Mouse (Mus musculus): Measurements from ENCODE around the gene Map4k4.

The Map4k4 gene

GRCm38 (mm10) chr1:40033743-40034420 is 133.2 kb downstream of the Map4k4 start:
- peak; percentile 49 to 64 for DNase-seq (ENCODE audit: low spot score in 2 of 2)

- no peak for DNase-seq (ENCODE audit: low spot score in 2 of 2)
Measured at GRCm38 (mm10) chr1:40037831-40038230, 137.1 kb downstream of the Map4k4 start.

GRCm38 (mm10) chr1:40045686-40046085 is 145.0 kb downstream of the Map4k4 start:
- no peak for DNase-seq (ENCODE audit: low spot score in 2 of 2)

- DNase-seq (ENCODE audit: low spot score in 2 of 2) = no peak
Measured at GRCm38 (mm10) chr1:40046600-40046999, 145.9 kb downstream of the Map4k4 start.

GRCm38 (mm10) chr1:40051157-40051556 is 150.4 kb downstream of the Map4k4 start:
- no peak for DNase-seq (ENCODE audit: low spot score in 2 of 2)

GRCm38 (mm10) chr1:40052156-40052555 is 151.4 kb downstream of the Map4k4 start:
- DNase-seq (ENCODE audit: low spot score in 2 of 2) = no peak

- no peak for DNase-seq (ENCODE audit: low spot score in 2 of 2)
Measured at GRCm38 (mm10) chr1:40053071-40053470, 152.4 kb downstream of the Map4k4 start.

- DNase-seq (ENCODE audit: low spot score in 2 of 2) = no peak
Measured at GRCm38 (mm10) chr1:40055051-40055450, 154.3 kb downstream of the Map4k4 start.

GRCm38 (mm10) chr1:40055963-40056362 is 155.2 kb downstream of the Map4k4 start:
- no peak for DNase-seq (ENCODE audit: low spot score in 2 of 2)

GRCm38 (mm10) chr1:40057351-40057750 is 156.6 kb downstream of the Map4k4 start:
- no peak for DNase-seq (ENCODE audit: low spot score in 2 of 2)

GRCm38 (mm10) chr1:40058013-40058412 is 157.3 kb downstream of the Map4k4 start:
- DNase-seq (ENCODE audit: low spot score in 2 of 2) = no peak

- peak; percentile 52 to 54 for DNase-seq (ENCODE audit: low spot score in 2 of 2)
Measured at GRCm38 (mm10) chr1:40059122-40059774, 158.5 kb downstream of the Map4k4 start.

GRCm38 (mm10) chr1:40061359-40061758 is 160.6 kb downstream of the Map4k4 start:
- peak; percentile 44 to 47 for DNase-seq (ENCODE audit: low spot score in 2 of 2)

GRCm38 (mm10) chr1:40063409-40063808 is 162.7 kb downstream of the Map4k4 start:
- DNase-seq (ENCODE audit: low spot score in 2 of 2) = no peak

GRCm38 (mm10) chr1:40064508-40064907 is 163.8 kb downstream of the Map4k4 start:
- DNase-seq (ENCODE audit: low spot score in 2 of 2) = no peak

GRCm38 (mm10) chr1:40072558-40072957 is 171.8 kb downstream of the Map4k4 start:
- DNase-seq (ENCODE audit: low spot score in 2 of 2) = no peak

- DNase-seq (ENCODE audit: low spot score in 2 of 2) = no peak
Measured at GRCm38 (mm10) chr1:40073779-40074178, 173.1 kb downstream of the Map4k4 start, which contains the start of gene Il1r2. Il1r2 (plus strand) TSS chr1:40074079.

All from heart, adult 9 months (tissue).